Mouse (Mus musculus) heart, adult 2 months (tissue): ENCODE data around the gene Slc6a9.

Experiments
- CTCF ChIP-seq: fragments of 200-600 bp; IDR thresholded peaks from 2 replicates; pipeline ENCODE4 v1.8.1; 2022; ENCODE audit warnings: antibody characterized with exemption, mild to moderate bottlenecking, moderate library complexity
- EP300 ChIP-seq: fragments of 200-500 bp; IDR thresholded peaks from 2 replicates; pipeline ENCODE4 v1.6.1; 2011; ENCODE audit warnings: low read depth, low read length, control low read depth; ENCODE audit not compliant: insufficient read depth
- POLR2A ChIP-seq: fragments of 200-500 bp; IDR thresholded peaks from 2 replicates; pipeline ENCODE4 v1.6.1; 2011; ENCODE audit warnings: mild to moderate bottlenecking, low read depth, low read length, control low read depth; ENCODE audit not compliant: insufficient read depth

DNA sequence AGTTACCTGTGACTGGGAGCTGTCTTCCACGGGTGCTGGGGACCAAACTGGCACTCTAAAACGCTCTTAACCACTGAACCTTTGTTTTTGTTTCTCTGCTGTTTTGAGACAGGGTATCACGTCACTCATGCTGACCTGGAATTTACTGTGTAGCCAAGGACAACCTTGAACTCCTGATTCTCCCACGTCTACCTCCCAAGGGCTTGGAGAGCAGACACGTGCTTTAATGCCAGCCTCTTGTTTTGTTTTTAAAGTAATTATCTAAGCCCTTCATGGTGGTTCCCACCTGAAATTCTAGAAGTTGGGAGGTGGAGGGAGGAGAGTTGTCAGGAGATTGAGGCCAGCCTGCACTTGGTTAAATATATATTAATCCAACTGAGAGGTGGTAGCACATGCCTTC lies 17.5 kb upstream of the Slc6a9 start:
- TF ChIP-seq CTCF (no peak), POLR2A (no peak), EP300 (no peak)
